Mouse (Mus musculus) frontal cortex, postnatal 10 days (tissue): ENCODE measurements around the gene Rnf43.

Source experiments
- DNase-seq, 2 experiments: peaks; one replicate each; pipeline ENCODE4 v3.0.0; 2022; ENCODE audit warnings: low spot score in 2 of 2, mixed read lengths in 1 of 2

The Rnf43 gene

DNA sequence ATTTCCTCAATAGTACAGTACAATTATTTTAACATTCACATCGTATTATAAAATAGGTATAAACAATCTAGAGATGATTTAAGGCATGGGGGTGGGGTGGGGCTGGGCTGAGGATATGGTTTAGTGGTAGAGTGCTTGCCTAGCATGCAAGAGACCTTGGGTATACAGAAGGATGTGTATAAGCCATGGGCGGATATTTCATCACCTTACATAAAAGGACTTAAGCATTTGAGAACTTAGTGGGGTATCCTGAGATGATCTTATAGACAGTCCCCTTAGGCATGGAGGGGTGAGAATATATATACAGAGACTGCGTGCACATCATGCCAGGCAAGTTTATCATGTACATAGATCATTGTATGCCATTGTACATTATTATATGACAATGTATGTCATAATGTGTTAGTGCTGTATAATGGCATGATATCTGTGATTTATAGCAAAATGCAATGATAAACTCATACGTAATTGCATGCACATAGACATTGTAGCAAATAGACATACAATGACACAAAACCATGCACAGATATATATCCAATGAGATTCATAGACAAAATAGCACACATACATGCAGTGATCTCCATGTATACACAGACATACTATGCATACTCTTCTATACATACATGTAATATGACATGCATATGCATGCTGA is 96.6 kb downstream of the Rnf43 start:
- no peak for DNase-seq

DNA sequence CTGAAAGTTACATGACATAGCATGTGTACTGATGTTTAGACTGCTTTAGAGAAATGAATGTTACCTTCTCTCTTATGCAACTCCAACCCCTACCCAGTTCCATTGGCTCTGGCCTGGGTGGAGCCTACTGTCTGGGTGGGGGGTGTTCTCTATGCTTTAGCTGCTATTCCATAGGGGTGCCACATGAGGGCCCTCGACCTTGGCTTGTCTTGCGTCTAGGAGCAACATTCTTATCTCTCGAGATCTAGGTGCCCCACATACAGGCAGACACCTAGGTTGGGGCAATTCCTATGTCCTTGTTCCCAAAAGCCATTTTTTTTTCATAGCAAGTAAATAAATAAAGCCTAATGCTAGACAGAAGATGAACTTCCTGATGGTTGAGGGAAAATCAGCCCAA is 97.1 kb downstream of the Rnf43 start:
- peak in 1 of 2 experiments; percentile 56 for DNase-seq

DNA sequence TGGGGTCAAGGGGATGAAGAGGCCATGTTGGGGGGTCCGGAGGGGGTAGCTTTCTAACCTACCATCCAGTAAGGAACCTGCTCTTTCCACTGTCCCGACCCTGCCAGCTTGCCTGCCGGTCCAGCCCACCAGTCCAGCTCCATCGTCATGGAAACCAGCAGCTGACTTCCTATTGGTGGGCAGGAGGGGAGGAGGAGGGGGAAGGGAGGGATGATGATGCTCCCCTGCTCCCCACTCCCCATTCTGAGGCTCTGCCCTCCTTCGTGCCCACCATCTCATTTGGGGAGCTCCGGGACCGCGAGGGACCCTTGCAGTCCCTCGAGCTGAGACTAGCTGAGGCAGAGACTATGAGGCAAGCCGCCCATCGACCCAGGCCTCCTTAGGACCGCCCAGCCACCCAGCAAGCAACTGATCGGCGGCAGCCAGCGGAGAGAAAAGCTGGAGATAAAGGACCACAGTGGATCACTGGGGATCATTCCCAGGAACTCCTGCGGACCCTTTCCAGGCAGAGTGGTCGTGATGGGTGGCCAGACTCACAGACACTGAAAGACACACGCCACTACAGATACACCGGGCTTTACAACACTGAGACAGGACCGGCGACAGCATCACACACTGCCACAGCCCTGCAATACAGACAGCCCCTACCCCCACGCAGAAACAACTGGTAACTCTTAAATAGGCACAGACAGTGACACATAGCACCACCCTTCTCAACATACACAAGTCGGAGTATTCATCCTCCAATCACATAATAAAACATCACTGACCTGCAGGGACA is 98.0 kb downstream of the Rnf43 start, which contains the start of gene Tspoap1:
Gene Tspoap1, plus strand, starts transcription at position 241 of the 781 bp plus-strand sequence.
- peak; percentile 74 to 77 for DNase-seq

DNA sequence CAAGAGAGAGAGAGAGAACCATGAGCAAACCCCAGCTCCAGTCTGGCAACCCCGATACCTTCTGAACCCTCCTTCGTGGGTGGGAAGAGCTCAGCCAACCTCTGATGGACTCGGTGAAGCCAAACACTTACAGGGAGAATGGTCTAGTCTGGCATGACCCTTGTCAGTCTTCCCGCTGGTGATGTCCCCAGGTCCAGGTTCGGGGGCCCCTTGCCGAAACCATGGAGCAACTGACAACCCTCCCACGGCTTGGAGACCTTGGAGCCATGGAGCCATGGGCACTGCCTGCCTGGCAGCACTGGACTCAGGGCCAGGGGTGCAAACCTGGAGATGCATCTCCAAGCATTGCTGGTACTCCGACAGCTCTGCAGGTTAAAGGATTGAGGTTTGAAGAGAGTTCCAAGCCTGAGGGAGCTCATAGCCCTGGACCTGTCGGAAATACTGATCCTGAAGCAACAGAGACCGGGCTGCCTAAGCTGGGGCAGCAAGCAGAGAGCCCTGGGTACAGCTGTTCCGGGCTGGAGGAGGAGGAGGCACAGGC is 98.7 kb downstream of the Rnf43 start:
- peak in 1 of 2 experiments; percentile 20 for DNase-seq

DNA sequence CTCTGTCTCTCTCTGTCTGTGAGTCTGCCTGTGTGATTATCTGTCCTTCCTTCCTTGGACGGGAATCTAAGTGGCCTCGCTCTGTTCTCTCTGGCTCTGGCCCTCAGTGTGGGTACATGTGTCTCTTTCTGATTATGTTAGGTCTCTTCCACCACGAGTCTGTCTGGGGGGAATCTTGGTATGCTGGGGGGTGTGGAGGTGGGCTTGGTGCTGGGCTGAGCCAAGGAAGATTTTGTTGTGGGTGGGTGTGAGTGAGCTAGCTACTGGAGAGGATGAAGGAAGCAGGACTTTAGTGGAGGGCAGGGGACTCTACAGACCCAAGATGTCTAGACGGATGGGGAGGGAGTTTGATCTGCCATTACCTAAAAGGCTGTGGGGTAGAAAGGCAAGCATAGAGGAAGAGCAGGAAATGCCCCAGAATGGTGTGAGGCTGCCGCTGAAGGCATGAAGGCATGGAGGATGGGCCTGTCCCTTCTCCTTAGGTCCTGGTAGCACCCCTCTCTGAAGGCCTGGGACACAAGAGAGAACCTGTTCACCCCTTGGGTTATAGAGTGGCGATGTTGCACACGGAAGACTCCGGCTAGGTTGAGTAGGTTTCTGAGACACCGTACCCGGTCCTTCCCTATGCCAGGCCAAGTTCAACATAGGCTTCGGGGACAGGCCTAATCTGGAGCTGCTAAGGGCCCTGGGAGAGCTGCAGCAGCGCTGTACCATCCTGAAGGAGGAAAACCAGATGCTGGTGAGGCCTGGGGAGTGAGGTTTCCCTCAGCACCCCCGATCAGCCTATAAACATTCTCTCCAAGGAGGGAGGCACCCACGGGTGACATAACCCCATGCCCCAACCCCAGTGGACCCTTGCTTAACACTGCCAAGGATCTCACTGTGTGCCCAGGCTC is 99.5 kb downstream of the Rnf43 start:
- no peak for DNase-seq

DNA sequence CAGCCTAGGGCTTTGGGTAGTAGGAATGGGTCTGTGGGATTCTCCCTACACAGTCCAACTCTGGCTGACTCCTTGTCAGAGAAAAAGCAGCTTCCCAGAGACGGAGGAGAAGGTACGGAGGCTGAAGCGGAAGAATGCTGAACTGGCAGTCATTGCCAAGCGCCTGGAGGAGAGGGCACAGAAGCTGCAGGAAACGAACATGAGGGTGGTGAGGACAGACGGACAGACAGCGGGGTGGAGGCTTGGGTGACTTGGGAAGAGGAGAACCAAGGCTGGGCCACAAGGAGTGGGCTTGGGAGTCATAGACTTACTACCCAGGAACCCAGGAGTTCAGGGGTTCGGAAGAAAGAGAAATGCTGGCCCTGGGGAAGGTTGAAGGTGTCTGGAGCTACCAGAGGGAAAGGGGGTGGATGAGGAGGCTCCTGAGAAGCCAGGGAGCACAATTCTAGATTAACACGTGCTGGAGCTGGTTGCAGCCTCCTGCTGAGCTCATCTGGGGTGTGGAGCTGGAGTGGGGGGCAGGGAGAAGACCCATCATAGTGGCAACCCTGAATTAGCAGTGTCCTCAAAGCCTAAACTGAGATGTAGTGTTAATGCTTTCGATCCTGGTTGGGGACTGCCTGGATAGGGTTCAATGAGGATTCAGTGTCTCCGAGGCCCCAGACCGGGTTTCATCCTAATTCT is 100.3 kb downstream of the Rnf43 start:
- peak; percentile 41 to 59 for DNase-seq

DNA sequence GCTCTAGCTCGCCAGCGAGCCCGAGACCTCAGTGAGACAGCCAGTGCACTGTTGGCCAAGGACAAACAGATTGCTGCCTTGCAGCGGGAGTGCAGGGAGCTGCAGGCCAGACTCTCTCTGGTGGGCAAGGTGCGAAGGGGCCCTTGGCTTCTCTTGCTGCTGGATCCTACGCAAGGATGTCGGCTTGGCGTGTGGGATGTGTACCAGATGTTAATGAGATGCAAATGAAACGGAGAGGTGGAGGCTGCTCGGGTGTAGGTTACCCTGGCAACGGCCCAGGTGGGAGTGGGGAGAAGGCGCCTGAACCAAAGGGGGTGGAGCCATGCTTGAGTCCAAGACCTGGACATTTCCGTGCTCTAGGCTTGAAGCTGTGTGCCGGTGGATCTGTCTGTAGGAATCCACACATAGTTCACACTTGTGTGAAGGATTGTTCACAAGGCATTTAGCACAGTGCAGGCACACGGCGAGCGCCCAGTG is 101.0 kb downstream of the Rnf43 start:
- peak; percentile 71 to 82 for DNase-seq

DNA sequence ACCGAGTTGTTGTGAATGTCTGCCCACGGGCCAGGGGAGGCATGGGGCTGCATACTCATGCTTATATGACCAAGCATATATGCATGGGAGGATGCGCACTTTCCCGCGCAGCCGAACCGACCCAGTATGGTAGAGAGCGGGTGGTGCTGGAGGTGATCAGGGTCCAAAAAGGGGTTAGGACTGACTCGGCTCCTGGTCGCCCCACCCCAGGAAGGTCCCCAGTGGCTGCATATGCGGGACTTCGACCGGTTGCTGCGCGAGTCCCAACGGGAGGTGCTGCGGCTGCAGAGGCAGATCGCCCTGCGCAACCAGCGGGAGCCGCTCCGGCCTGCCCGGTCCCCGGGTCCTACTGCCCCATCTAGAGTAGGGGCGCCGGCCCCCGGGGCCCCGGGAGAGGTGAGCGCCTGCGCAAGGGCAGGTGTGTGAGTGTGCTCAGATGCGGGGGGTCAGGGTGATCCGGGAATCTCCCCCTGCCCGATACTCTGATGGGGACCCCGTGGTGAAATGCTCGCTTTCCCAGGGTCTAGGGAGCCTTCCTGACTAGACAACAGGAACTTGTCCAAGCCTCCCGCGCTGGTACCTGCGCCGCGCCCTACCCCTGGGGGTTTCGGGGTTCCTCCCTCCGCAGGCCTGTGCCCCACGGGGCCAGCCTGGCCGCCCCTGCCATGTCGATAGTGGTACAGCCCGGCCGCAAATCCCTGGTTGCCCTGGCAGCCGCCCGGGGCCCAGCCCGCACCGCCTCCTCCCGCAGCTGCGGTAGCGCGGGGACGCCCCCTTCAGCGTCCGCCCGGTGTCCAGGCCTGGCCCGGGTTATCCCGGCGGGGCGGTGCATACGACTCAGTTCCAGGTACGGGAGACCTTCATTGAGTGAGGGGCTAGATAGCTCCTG is 101.7 kb downstream of the Rnf43 start:
- peak; percentile 50 to 63 for DNase-seq

DNA sequence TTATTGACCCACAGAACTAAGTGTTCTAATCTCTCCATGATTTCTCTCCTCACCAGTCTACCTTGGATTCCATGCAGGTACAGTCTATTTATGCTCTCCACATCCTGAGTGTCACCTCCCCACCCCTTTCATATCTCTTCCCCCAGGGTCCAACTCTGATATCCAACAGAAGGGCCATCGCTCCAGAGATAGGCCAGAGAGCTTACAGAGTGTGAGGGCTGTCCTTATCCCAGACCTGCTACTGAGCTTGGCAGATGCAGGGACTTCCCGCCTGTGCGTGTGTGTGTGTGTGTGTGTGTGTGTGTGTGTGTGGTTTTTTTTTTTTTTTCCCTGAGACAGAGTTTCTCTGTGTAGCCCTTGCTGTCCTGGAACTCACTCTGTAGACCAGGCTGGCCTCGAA is 106.2 kb downstream of the Rnf43 start:
- no peak for DNase-seq

DNA sequence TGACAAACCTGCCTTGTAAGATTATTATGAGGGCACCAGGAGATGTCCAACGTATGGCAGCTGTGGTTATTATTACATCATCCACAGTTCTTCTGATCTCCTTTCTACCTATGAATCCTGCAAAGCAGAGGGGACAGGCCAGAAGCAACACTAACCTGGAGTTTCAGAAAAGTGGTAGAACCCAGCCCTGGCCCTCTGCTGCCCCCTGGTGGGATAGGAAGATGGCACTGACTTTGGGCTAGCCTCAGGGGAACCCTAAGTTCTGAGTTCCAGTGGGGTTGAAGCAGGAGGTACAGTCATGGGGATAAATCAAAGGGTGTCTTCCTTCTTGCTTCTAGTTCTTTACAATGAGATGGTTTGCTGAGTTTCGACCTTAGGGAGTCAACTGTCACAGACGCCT is 108.5 kb downstream of the Rnf43 start:
- DNase-seq, result peak in 1 of 2 experiments; percentile 50

DNA sequence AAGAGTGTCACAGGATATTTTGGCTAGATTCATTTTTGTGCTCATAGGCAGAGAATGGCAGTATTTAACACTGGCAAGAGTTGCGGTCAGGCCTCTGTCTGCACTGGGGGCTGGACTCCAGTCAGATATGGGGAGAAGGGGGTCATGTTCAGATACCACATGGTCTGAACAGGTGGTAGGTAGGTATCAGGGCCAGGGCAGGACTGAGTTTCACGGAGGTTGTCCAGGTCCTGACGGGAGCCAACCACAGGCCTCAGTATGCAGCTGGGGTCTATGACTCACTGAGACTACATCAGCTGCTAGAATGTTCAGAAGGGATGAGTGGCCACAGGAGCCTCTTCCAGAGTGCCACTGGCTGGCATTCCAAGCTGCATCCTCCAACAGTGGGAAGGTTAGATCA is 109.8 kb downstream of the Rnf43 start:
- DNase-seq, result no peak

DNA sequence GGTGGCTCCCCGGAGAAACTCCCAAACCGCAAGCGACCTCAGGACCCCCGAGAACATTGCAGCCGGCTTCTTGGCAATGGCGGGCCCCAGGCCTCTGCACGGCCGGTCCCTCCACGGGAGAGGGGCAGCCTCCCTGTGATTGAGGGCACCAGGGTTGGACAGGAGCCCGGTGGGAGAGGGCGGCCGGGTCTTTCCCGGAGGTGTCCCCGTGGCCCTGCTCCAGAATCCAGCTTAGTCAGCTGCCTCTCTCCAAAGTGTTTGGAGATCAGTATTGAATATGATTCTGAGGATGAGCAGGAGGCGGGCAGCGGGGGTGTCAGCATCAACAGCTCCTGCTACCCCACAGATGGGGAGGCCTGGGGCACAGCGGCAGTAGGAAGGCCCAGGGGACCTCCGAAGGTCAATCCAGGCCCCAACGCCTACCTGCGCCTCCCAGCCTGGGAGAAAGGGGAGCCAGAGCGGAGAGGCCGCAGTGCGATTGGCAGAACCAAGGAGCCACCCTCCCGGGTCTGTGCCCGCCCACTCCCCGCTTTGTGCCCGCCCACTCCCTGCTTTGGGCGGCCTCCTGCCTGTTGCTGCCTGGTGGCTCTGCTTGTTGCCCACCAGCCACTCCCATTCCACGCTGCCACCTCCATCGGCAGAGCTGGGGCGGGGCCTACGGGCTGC is 115.7 kb downstream of the Rnf43 start:
- DNase-seq, result peak in 1 of 2 experiments; percentile 55

DNA sequence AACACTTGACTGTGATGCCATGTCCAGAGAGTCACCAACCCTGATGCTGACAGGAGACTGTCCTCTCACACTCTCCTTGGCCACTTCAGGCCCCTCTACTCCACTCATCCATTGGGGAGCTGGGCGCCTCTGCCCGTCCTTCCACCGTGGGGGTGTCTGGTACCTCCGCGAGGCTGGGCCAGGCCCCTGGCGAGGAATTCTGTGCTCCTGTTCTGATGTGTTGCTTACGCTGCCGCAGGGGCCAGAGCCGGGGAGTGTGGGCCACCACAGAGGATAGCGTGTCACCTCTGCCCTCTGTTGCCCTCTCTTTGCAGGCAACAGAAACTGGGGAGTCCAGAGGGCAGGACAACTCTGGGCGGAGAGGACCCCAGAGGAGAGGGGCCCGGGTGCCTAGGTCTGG is 116.4 kb downstream of the Rnf43 start:
- no peak for DNase-seq

DNA sequence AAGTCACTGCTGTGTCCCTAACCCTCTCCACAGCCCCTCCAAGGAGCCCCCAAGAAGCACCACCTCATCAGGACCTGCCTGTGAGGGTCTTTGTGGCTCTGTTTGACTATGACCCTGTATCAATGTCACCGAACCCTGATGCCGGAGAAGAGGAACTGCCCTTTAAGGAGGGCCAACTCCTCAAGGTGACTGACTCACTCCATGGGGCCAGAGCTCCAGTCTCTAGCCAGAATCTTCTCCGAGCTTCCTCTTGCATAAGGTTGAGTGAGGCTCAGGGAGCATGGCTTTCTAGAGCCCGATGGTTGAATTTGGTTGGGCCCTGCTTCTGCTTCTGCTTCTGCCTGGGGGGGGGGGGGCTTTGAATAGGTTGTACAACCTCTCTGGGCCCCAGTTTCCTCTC is 116.9 kb downstream of the Rnf43 start:
- no peak for DNase-seq

DNA sequence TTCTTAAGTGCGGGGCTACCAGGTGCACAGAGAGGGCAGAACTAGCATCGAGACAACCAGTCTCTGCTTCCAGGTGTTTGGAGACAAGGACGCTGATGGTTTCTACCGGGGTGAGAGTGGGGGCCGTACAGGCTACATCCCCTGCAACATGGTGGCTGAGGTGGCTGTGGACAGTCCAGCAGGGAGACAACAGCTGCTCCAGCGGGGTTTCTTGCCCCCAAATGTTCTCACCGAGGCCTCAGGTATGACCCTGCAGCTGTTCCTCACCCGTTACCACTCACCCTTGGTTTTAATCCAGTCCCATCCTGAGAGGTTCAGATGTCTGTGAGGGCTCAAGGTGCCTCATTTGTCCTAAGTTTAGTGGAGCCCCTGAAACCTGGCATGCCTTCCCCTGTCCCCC is 117.6 kb downstream of the Rnf43 start:
- no peak for DNase-seq
